Mouse (Mus musculus) embryonic fibroblast, embryonic 13.5 days (primary cell): ENCODE data around the gene Shisa9.

ENCODE experiments used
- CTCF ChIP-seq: IDR thresholded peaks from 2 replicates; pipeline ENCODE4 v1.5.1; 2011; ENCODE audit warnings: mild to moderate bottlenecking, control low read depth, low read length, moderate library complexity, borderline replicate concordance; ENCODE audit not compliant: insufficient read depth
- POLR2A ChIP-seq: IDR thresholded peaks from 2 replicates; pipeline ENCODE4 v1.6.1; 2011; ENCODE audit warnings: low read depth, mild to moderate bottlenecking, control low read depth, low read length, moderate library complexity

DNA sequence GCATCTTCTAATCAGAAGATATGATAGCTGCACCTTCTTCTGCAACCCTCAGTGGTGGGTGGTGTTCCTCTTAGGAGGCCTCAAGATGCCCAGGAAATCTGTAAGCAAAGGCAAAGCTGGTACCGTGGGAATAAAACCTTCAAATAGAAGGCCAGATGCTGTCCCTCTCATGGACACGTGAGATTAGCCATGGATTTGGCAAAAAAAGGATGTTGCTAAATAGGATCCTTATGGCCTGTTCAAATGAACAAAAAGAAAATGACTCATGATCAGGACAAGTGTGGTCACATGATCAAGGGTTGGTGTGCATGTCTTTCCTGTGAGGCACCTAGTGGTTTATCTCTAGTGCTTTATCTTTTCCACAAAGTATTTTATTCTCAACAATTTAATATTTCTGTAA is 194.1 kb downstream of the Shisa9 start:
- TF ChIP-seq CTCF (no peak), POLR2A (no peak)
